Comparison of ENCODE assay signal across 25 mouse cellular contexts in the genomic region with DNA sequence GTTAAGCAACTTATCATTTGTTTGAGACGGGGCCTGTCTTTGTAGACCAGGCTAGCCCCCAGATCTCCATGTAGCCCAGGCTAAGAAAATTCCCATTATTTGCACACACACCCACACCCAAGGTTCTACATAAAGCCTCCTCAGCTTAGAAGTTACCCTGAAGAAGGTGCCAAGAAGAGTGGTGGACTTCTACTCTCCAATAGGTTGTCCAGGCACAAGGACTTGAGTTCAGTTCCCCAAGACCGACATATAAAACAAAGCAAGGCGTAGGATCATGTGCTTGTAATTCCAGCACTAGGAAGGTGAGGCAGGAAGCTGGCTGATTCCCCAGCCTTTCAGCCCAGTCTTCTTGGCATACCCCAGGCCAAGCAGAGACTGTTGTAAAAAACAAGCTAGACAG. TPM values are rescaled to one million over a fixed set of nuclear protein-coding genes. Genes with fewer than 3 reads are reported as not detected.
DNase-seq lines count a peak whose midpoint lies in the region; ATAC-seq and TF ChIP-seq lines count a peak whose summit lies in the region.
"Had no signal": no experiment of that assay in that cellular context is flagged by ENCODE, and none has a peak within 500 bp of the region (broad histone marks: within the 10 kb centered on the region; RNA-seq: fewer than 3 reads in every experiment).

No protein-coding gene starts in this region.

- WGBS in heart, adult 2 months, result 77% methylated on average over 3 of the region's 3 CpGs
- 78% methylated on average over 3 of the region's 3 CpGs for WGBS in heart, embryonic 14.5 days
- WGBS in kidney, embryonic 14.5 days, result 94% methylated on average over 3 of the region's 3 CpGs
- WGBS in lung, postnatal 0 days, result 70% methylated on average over 3 of the region's 3 CpGs

- H3K27ac ChIP-seq in heart, adult 2 months, result no peak overlapping the region
- peak overlapping the region; percentile 88 to 91 for H3K27ac ChIP-seq in heart, embryonic 14.5 days (replicated peaks in 1 of 2; ENCODE audit: control insufficient read depth in 1 of 2, insufficient read depth in 1 of 2, low read depth in 2 of 2, low read length in 2 of 2)
- H3K27ac ChIP-seq in kidney, embryonic 14.5 days (ENCODE audit: low read depth, low read length), result peak overlapping the region; percentile 12; the same call in 1 of the 2 replicates
- peak overlapping the region; percentile 48 for H3K27ac ChIP-seq in lung, postnatal 0 days (ENCODE audit: low read length)
- H3K27ac ChIP-seq: hindbrain, embryonic 12.5 days; hindbrain, postnatal 0 days; limb, embryonic 13.5 days; macrophage; midbrain, embryonic 13.5 days; neural tube, embryonic 13.5 days had no signal

- TF ChIP-seq EP300 in heart, adult 2 months (IDR thresholded peaks at IDR 0.05; ENCODE audit: insufficient read depth, low read depth, low read length), result no peak
- no peak for TF ChIP-seq EP300 in lung, postnatal 0 days (IDR thresholded peaks at IDR 0.05)

- H3K9ac ChIP-seq in heart, adult 2 months (ENCODE audit: low read depth, low read length), result no peak overlapping the region
- H3K9ac ChIP-seq in heart, embryonic 14.5 days (ENCODE audit: low read length), result 0 out of 2 replicates have a peak overlapping the region, but pooled peaks have one; percentile 3
- H3K9ac ChIP-seq in kidney, embryonic 14.5 days (ENCODE audit: low read depth, low read length), result no peak overlapping the region
- H3K9ac ChIP-seq in lung, postnatal 0 days (replicated peaks; ENCODE audit: low read depth), result no peak overlapping the region
- H3K9ac ChIP-seq: hindbrain, embryonic 12.5 days; limb, embryonic 13.5 days; midbrain, embryonic 13.5 days; neural tube, embryonic 13.5 days had no signal

- H3K36me3 ChIP-seq in heart, adult 2 months (ENCODE audit: control insufficient read depth, insufficient read depth, low read length), result peaks cover 5% of the 10 kb centered on the region
- peaks cover 30% of the 10 kb centered on the region for H3K36me3 ChIP-seq in heart, embryonic 14.5 days (ENCODE audit: control insufficient read depth, insufficient read depth, low read length)
- H3K36me3 ChIP-seq in kidney, embryonic 14.5 days (ENCODE audit: control insufficient read depth, insufficient read depth, low read length), result no peaks in the 10 kb centered on the region; the same call in 1 of the 2 replicates
- H3K36me3 ChIP-seq in lung, postnatal 0 days (ENCODE audit: insufficient read depth, low read length), result no peaks in the 10 kb centered on the region
- H3K36me3 ChIP-seq: hindbrain, embryonic 12.5 days; midbrain, embryonic 13.5 days; neural tube, embryonic 13.5 days had no signal

- no peak for ATAC-seq in heart, embryonic 14.5 days (ENCODE audit: insufficient number of reproducible peaks, insufficient read depth, low FRiP score, low read depth)
- no peak for ATAC-seq in kidney, embryonic 14.5 days (ENCODE audit: low FRiP score, low TSS enrichment)
- ATAC-seq in lung, postnatal 0 days, result no peak
- ATAC-seq: forebrain, embryonic 16.5 days; midbrain, embryonic 13.5 days had no signal

- TF ChIP-seq POLR2A in heart, adult 2 months (IDR thresholded peaks at IDR 0.05; ENCODE audit: insufficient read depth, low read depth, low read length), result no peak

- peaks cover 18% of the 10 kb centered on the region for H3K4me1 ChIP-seq in heart, adult 2 months (ENCODE audit: control insufficient read depth, insufficient read depth, low read length)
- peaks cover 34 to 63% of the 10 kb centered on the region in 2 experiments for H3K4me1 ChIP-seq in heart, embryonic 14.5 days (ENCODE audit: control insufficient read depth in 2 of 2, insufficient read depth in 2 of 2, low read length in 2 of 2)
- H3K4me1 ChIP-seq in kidney, embryonic 14.5 days (ENCODE audit: control insufficient read depth, insufficient read depth, low read length), result no peaks in the 10 kb centered on the region
- H3K4me1 ChIP-seq in lung, postnatal 0 days (ENCODE audit: insufficient read depth, low read depth, low read length), result peaks cover 9% of the 10 kb centered on the region
- H3K4me1 ChIP-seq: midbrain, embryonic 13.5 days had no signal

- no peak overlapping the region for H3K4me3 ChIP-seq in heart, adult 2 months
- no peak overlapping the region for H3K4me3 ChIP-seq in heart, embryonic 14.5 days (ENCODE audit: control insufficient read depth in 1 of 2, insufficient read depth in 1 of 2, low read depth in 1 of 2, low read length in 2 of 2)
- H3K4me3 ChIP-seq in kidney, embryonic 14.5 days (ENCODE audit: low read length), result no peak overlapping the region
- H3K4me3 ChIP-seq in lung, postnatal 0 days (ENCODE audit: low read depth, low read length), result no peak overlapping the region
- H3K4me3 ChIP-seq: erythroblast, embryonic 14.5 days; hindbrain, embryonic 12.5 days; limb, embryonic 13.5 days; midbrain, embryonic 13.5 days; neural tube, embryonic 13.5 days had no signal

- 0 out of 2 replicates have a peak, but pooled peaks cover 2% of the 10 kb centered on the region for H3K79me2 ChIP-seq in heart, adult 2 months (replicated peaks; ENCODE audit: control insufficient read depth, insufficient read depth, low read length)

- H3K9me3 ChIP-seq in heart, embryonic 14.5 days (ENCODE audit: control insufficient read depth, low read length), result no peaks in the 10 kb centered on the region
- no peaks in the 10 kb centered on the region for H3K9me3 ChIP-seq in kidney, embryonic 14.5 days (ENCODE audit: control insufficient read depth, low read length)
- H3K9me3 ChIP-seq in lung, postnatal 0 days (ENCODE audit: low read length), result no peaks in the 10 kb centered on the region
- H3K9me3 ChIP-seq: G1E; hindbrain, embryonic 12.5 days; limb, embryonic 13.5 days; midbrain, embryonic 13.5 days; neural tube, embryonic 13.5 days had no signal

- no peak overlapping the region for H3K4me2 ChIP-seq in heart, embryonic 14.5 days (ENCODE audit: low read length)
- H3K4me2 ChIP-seq in kidney, embryonic 14.5 days (replicated peaks; ENCODE audit: low read depth, low read length), result no peak overlapping the region
- no peak overlapping the region for H3K4me2 ChIP-seq in lung, postnatal 0 days (replicated peaks; ENCODE audit: low read depth, low read length)
- H3K4me2 ChIP-seq: hindbrain, embryonic 12.5 days; limb, embryonic 13.5 days; liver, embryonic 11.5 days; midbrain, embryonic 13.5 days; neural tube, embryonic 13.5 days had no signal

- peak; percentile 81 for DNase-seq in heart, adult 11 months
- DNase-seq in heart, adult 2 months, result no peak
- no peak for DNase-seq in heart, postnatal 4 days
- DNase-seq in kidney, postnatal 25 days, result no peak
- no peak for DNase-seq in lung, postnatal 0 days (ENCODE audit: low spot score)
- DNase-seq in lung, postnatal 36 days, result no peak
- DNase-seq: adrenal gland, adult 8-10 months; cerebellum, adult 2 months; cerebellum, postnatal 14 days; kidney, adult 9 months; kidney, postnatal 4 days; right cerebral cortex, postnatal 4 days; thymus, postnatal 4 days had no signal

- no peaks in the 10 kb centered on the region for H3K27me3 ChIP-seq in heart, adult 2 months (ENCODE audit: control insufficient read depth, insufficient read depth, low read length)
- H3K27me3 ChIP-seq in heart, embryonic 14.5 days (ENCODE audit: control insufficient read depth, insufficient read depth, low read length), result no peaks in the 10 kb centered on the region
- no peaks in the 10 kb centered on the region for H3K27me3 ChIP-seq in kidney, embryonic 14.5 days (ENCODE audit: control insufficient read depth, insufficient read depth, low read length)
- H3K27me3 ChIP-seq in lung, postnatal 0 days (replicated peaks; ENCODE audit: insufficient read depth, low read length), result no peaks in the 10 kb centered on the region
- H3K27me3 ChIP-seq: hindbrain, embryonic 12.5 days; limb, embryonic 13.5 days; midbrain, embryonic 13.5 days; neural tube, embryonic 13.5 days had no signal

- no peak for TF ChIP-seq CTCF in heart, adult 2 months (IDR thresholded peaks at IDR 0.05)
- TF ChIP-seq CTCF in lung, postnatal 0 days (IDR thresholded peaks at IDR 0.05), result no peak

- intact Hi-C loops in heart, adult 2 months (cut with DNase I), result no loop called here

RNA-seq across cellular contexts. Expression of gene Igf2r, which starts 29.1 kb away (rescaled TPM):
- 100 to 1,000 TPM in 1 of 2 experiments, 10 to 100 TPM in 1; 98.9 to 116 TPM for total RNA-seq in heart, adult 2 months (2021)
- polyA plus RNA-seq in heart, adult 2 months (2012; rRNA removed), result 34.0 and 53.7 TPM in 2 replicates
- polyA plus RNA-seq in heart, embryonic 14.5 days (2014; fragmentation: Nextera tagmentation; extraction: Ambion mirVana), result 196 and 201 TPM in 2 replicates
- 100 to 1,000 TPM; 318 TPM for total RNA-seq in heart, postnatal 4 days (2021)
- polyA plus RNA-seq in kidney, embryonic 14.5 days (2014; fragmentation: Nextera tagmentation; extraction: Ambion mirVana), result 20.7 and 37.8 TPM in 2 replicates
- polyA plus RNA-seq in lung, postnatal 0 days (2015; fragmentation: Nextera tagmentation; extraction: Ambion mirVana), result 26.7 and 27.9 TPM in 2 replicates
